Mouse (Mus musculus) liver, embryonic 14.5 days (tissue): Measurements from ENCODE around the gene Syne2.

Experiments used
- CTCF ChIP-seq: IDR thresholded peaks from 2 replicates; pipeline ENCODE4 v1.5.1; 2016; ENCODE audit warnings: antibody characterized with exemption, low read depth, control low read depth
- EP300 ChIP-seq: IDR thresholded peaks from 2 replicates; pipeline ENCODE4 v1.6.1; 2016; ENCODE audit warnings: antibody characterized with exemption, low read depth

GRCm38 (mm10) chr12:75781995-75782394 lies 35.9 kb upstream of the Syne2 start:
- TF ChIP-seq CTCF (no peak), EP300 (no peak)
